Mouse (Mus musculus) embryonic facial prominence, embryonic 11.5 days (tissue): ENCODE data around the gene Fancg. TPM values are rescaled to one million over a fixed set of nuclear protein-coding genes. Genes with fewer than 3 reads are reported as not detected.

ENCODE experiments used
- polyA plus RNA-seq: library from polyadenylated mRNA; unstranded; fragments of >200 nt; fragmentation: Nextera tagmentation; extraction: Ambion mirVana; gene quantifications from 2 replicates; pipeline ENCODE4 v1.2.1, GENCODE M21; 2014

Fancg gene
- polyA plus RNA-seq, 1 experiment from 2014 or later, result 19.7 TPM

Other genes with a start within 250 kb of the Fancg start
- 3.6 and 9.3 TPM in 2 replicates for gene Ccl21a, start 236.5 kb downstream of the Fancg start, polyA plus RNA-seq
- gene Fam205a1, start 156.6 kb downstream of the Fancg start, polyA plus RNA-seq, result not detected in 2 replicates
- 0.20 and 0.25 TPM in 2 replicates for gene Gm12394, start 153.7 kb downstream of the Fancg start, polyA plus RNA-seq
- not detected in 2 replicates for gene Fam205c, start 136.3 kb downstream of the Fancg start, polyA plus RNA-seq
- 0.43 and 0.80 TPM in 2 replicates for gene Phf24, start 93.8 kb downstream of the Fancg start, polyA plus RNA-seq
- 8.6 and 9.7 TPM in 2 replicates for gene Dnajb5, start 60.7 kb downstream of the Fancg start, polyA plus RNA-seq
- gene 1700022I11Rik, start 40.9 kb downstream of the Fancg start, polyA plus RNA-seq, result 0.70 and 0.76 TPM in 2 replicates
- 686 and 688 TPM in 2 replicates for gene Vcp, start 10.0 kb downstream of the Fancg start, polyA plus RNA-seq
- 17.3 and 18.8 TPM in 2 replicates for gene Pigo, start 15.3 kb upstream of the Fancg start, polyA plus RNA-seq
- 410 TPM in 2 replicates for gene Stoml2, start 21.2 kb upstream of the Fancg start, polyA plus RNA-seq
- 8.7 and 9.6 TPM in 2 replicates for gene Fam214b, start 35.7 kb upstream of the Fancg start, polyA plus RNA-seq
- 4.1 and 6.1 TPM in 2 replicates for gene Unc13b, start 48.4 kb upstream of the Fancg start, polyA plus RNA-seq